Mouse (Mus musculus): ENCODE measurements at regions not wholly inside any gene's neighbourhood (a gene's known extent, or its start where the extent isn't known, plus 50 kb on each side); places are given as distances from the start of the nearest gene placed in this dataset.

DNA sequence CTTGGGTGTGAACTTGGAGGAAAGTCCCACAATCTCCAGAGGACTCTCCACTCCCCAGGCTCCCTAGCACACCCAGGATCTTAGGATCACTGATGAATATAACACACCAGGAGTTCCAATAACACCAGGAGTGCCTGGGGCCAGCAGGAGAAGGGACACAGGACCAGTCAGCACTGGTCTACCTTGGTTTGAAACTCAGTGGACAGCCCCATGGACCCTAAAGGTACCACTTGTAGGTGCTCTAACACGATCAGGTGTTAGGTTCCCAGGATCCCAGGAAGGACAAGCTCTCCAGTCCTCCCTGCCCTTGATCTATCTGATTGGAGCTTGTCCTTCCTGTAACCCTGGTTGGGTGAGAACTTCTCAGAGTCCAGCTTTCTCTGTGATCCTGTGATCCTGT, 554.6 kb downstream of the Sema5a start:
- Histone ChIP-seq H3K4me1 (ENCODE audit: control insufficient read depth, insufficient read depth, low read length) (no peaks in the 10 kb centered on the region), H3K27me3 (ENCODE audit: control insufficient read depth, insufficient read depth, low read length) (no peaks in the 10 kb centered on the region), H3K27ac (ENCODE audit: insufficient read depth, low read length) (no peak overlapping the region), H3K4me3 (replicated peaks; ENCODE audit: insufficient read depth, low read depth, low read length) (no peak overlapping the region)
- TF ChIP-seq POLR2A (IDR thresholded peaks at IDR 0.05; ENCODE audit: borderline replicate concordance, insufficient read depth, low read length): no peak
- TF ChIP-seq CTCF (IDR thresholded peaks at IDR 0.05; ENCODE audit: borderline replicate concordance, insufficient read depth, low read depth, low read length): no peak
- WGBS: 82% methylated on average over 1 of the region's 1 CpGs
- no peak for DNase-seq

DNA sequence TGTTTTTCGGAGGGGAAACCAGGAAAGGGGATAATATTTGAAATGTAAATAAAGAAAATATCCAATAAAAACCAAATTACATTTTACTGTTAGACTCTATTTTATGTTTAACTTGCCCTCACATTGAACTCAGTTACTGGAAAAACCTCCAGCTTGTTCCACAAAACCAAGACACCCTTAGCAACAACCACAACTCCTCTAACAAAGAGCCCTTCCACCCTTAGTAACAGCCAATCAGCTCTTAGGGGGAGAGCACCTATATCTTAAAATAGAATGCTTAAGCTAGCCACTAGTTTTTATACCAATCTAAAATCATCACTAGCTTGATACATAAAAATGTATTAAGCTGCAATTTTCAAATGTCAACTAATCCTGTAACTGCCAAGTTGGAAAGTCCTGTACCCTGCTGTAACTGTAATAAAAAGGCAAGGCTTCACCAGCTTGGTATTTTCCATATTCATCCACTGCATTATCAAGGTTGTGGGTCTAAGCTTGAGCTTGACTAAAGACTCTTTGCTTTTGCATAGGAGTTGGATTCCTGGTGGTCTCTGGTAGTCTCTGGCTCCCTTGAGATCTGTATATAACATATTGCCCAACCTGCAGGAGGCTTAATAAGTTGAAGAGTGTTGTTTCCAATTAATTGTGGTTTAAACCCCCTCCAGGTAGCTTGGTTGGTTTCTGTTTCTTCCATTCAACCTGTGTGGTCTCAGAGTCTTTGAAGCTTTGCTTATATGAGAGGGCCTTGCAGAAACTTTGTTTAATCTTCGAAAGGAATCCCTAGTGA, 566.4 kb downstream of the Sema5a start:
- H3K4me1 ChIP-seq (ENCODE audit: control insufficient read depth, insufficient read depth, low read length): no peaks in the 10 kb centered on the region
- TF ChIP-seq CTCF (IDR thresholded peaks at IDR 0.05; ENCODE audit: borderline replicate concordance, insufficient read depth, low read depth, low read length) (no peak), POLR2A (IDR thresholded peaks at IDR 0.05; ENCODE audit: borderline replicate concordance, insufficient read depth, low read length) (no peak)
- WGBS: 78% methylated on average over 2 of the region's 2 CpGs
- DNase-seq: no peak
- H3K4me3 ChIP-seq (replicated peaks; ENCODE audit: insufficient read depth, low read depth, low read length): no peak overlapping the region
- H3K27ac ChIP-seq (ENCODE audit: insufficient read depth, low read length): no peak overlapping the region
- no peaks in the 10 kb centered on the region for H3K27me3 ChIP-seq (ENCODE audit: control insufficient read depth, insufficient read depth, low read length)

DNA sequence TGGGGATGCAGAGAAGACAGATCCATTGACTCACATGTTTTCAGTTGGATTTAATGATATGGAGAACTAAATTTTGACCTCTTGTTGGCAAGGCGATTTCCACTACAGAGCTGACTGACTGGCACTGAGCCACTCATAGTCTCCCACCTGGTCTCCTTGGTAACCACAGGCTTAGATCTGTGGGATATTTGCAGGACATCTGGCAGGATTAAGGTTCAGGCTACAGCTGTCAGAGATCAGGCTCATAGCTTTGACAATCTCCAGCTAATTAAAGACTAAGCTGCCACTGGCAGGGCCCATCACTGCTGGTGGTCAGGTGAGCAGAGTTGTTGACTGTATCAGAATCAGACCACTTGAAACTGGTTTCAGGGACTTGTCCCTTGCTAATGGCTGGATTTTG, 595.4 kb downstream of the Sema5a start:
- Histone ChIP-seq H3K27ac (ENCODE audit: insufficient read depth, low read length) (no peak overlapping the region), H3K4me3 (replicated peaks; ENCODE audit: insufficient read depth, low read depth, low read length) (no peak overlapping the region), H3K27me3 (ENCODE audit: control insufficient read depth, insufficient read depth, low read length) (no peaks in the 10 kb centered on the region), H3K4me1 (ENCODE audit: control insufficient read depth, insufficient read depth, low read length) (no peaks in the 10 kb centered on the region)
- WGBS: 59% methylated on average over 1 of the region's 1 CpGs
- TF ChIP-seq CTCF (IDR thresholded peaks at IDR 0.05; ENCODE audit: borderline replicate concordance, insufficient read depth, low read depth, low read length) (no peak), POLR2A (IDR thresholded peaks at IDR 0.05; ENCODE audit: borderline replicate concordance, insufficient read depth, low read length) (no peak)
- DNase-seq: no peak

All from cerebellum, adult 2 months (tissue).